Mouse (Mus musculus) layer of hippocampus, adult 9-11 months (tissue): ENCODE measurements at regions not wholly inside any gene's neighbourhood (a gene's known extent, or its start where the extent isn't known, plus 50 kb on each side); places are given as distances from the start of the nearest gene placed in this dataset.
A peak's percentile ranks its signal among the peaks of the same experiment; 100 is the strongest.

ENCODE experiments used
- DNase-seq: peaks from one replicate; pipeline ENCODE4 v3.0.0; 2022

- DNase-seq, result no peak
Measured at GRCm38 (mm10) chr5:119534946-119535345, 135.5 kb upstream of the Tbx3 start.

GRCm38 (mm10) chr5:119542836-119543235 lies 127.6 kb upstream of the Tbx3 start:
- no peak for DNase-seq

- no peak for DNase-seq
Measured at GRCm38 (mm10) chr5:119543716-119544115, 126.8 kb upstream of the Tbx3 start.

- no peak for DNase-seq
Measured at GRCm38 (mm10) chr5:119544681-119545080, 125.8 kb upstream of the Tbx3 start.

- DNase-seq, result no peak
Measured at GRCm38 (mm10) chr5:119547070-119547469, 123.4 kb upstream of the Tbx3 start.

GRCm38 (mm10) chr5:119550916-119551315 lies 119.6 kb upstream of the Tbx3 start:
- DNase-seq, result no peak

- DNase-seq, result peak; percentile 57
Measured at GRCm38 (mm10) chr5:119553469-119553868, 117.0 kb upstream of the Tbx3 start.

GRCm38 (mm10) chr5:119557071-119557470 lies 113.4 kb upstream of the Tbx3 start:
- peak; percentile 51 for DNase-seq

GRCm38 (mm10) chr5:119559696-119560095 lies 110.8 kb upstream of the Tbx3 start:
- no peak for DNase-seq

GRCm38 (mm10) chr5:119560392-119560791 lies 110.1 kb upstream of the Tbx3 start:
- DNase-seq, result no peak

- no peak for DNase-seq
Measured at GRCm38 (mm10) chr5:119561531-119561930, 108.9 kb upstream of the Tbx3 start.

- peak; percentile 6 for DNase-seq
Measured at GRCm38 (mm10) chr5:119563510-119564351, 106.7 kb upstream of the Tbx3 start.

GRCm38 (mm10) chr5:119567639-119568038 lies 102.8 kb upstream of the Tbx3 start:
- DNase-seq, result no peak

- DNase-seq, result no peak
Measured at GRCm38 (mm10) chr5:119570054-119570453, 100.4 kb upstream of the Tbx3 start.

- DNase-seq, result no peak
Measured at GRCm38 (mm10) chr5:119571644-119572043, 98.8 kb upstream of the Tbx3 start.

- no peak for DNase-seq
Measured at GRCm38 (mm10) chr5:119575124-119575523, 95.3 kb upstream of the Tbx3 start.

GRCm38 (mm10) chr5:119579288-119579687 lies 91.2 kb upstream of the Tbx3 start:
- DNase-seq, result no peak

GRCm38 (mm10) chr5:119579806-119580205 lies 90.7 kb upstream of the Tbx3 start:
- no peak for DNase-seq

- no peak for DNase-seq
Measured at GRCm38 (mm10) chr5:119580395-119580794, 90.1 kb upstream of the Tbx3 start.

GRCm38 (mm10) chr5:119580798-119581197 lies 89.7 kb upstream of the Tbx3 start:
- DNase-seq, result no peak

- DNase-seq, result no peak
Measured at GRCm38 (mm10) chr5:119584389-119584788, 86.1 kb upstream of the Tbx3 start.

- DNase-seq, result no peak
Measured at GRCm38 (mm10) chr5:119584914-119585313, 85.6 kb upstream of the Tbx3 start.

GRCm38 (mm10) chr5:119586391-119587058 lies 83.9 kb upstream of the Tbx3 start:
- DNase-seq, result no peak

- DNase-seq, result no peak
Measured at GRCm38 (mm10) chr5:119587239-119587811, 83.1 kb upstream of the Tbx3 start.
